Mouse (Mus musculus): ENCODE measurements at regions not wholly inside any gene's neighbourhood (a gene's known extent, or its start where the extent isn't known, plus 50 kb on each side); places are given as distances from the start of the nearest gene placed in this dataset.

DNA sequence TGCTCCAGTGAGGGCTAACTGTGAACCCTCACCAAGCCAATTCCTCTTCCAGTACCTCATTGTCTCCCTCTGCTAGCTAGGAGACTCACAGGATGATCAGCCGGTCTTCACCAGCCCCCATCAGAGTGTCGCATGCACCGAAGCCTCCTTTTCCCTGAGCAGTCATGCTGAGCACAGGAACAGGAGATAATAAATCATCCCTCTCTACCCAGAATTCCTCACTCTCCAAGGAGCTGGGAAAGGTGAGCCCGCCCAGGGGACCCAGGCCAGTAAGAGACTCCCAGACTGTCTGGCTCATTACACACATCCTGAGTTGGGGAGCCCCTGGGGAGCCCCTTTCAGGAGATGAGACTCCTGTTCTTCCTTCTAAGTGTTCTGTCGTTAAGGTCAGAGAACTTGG, 171.7 kb downstream of the Cartpt start:
- Histone ChIP-seq H3K4me1 (ENCODE audit: control insufficient read depth) (no peaks in the 10 kb centered on the region), H3K27me3 (ENCODE audit: control insufficient read depth) (no peaks in the 10 kb centered on the region), H3K4me3 (replicated peaks) (no peak overlapping the region), H3K36me3 (ENCODE audit: control insufficient read depth) (no peaks in the 10 kb centered on the region), H3K9me3 (ENCODE audit: control insufficient read depth, low read length) (no peaks in the 10 kb centered on the region)
- TF ChIP-seq TAL1 (IDR thresholded peaks at IDR 0.05; ENCODE audit: low read length) (no peak), GATA1 (IDR thresholded peaks at IDR 0.05; ENCODE audit: low read length) (no peak)

GRCm38 (mm10) chr13:99724245-99724644, 176.6 kb downstream of the Cartpt start:
- H3K4me1 ChIP-seq (ENCODE audit: control insufficient read depth): no peaks in the 10 kb centered on the region
- no peak for TF ChIP-seq TAL1 (IDR thresholded peaks at IDR 0.05; ENCODE audit: low read length)
- TF ChIP-seq GATA1 (IDR thresholded peaks at IDR 0.05; ENCODE audit: low read length): no peak
- H3K9me3 ChIP-seq (ENCODE audit: control insufficient read depth, low read length): no peaks in the 10 kb centered on the region

DNA sequence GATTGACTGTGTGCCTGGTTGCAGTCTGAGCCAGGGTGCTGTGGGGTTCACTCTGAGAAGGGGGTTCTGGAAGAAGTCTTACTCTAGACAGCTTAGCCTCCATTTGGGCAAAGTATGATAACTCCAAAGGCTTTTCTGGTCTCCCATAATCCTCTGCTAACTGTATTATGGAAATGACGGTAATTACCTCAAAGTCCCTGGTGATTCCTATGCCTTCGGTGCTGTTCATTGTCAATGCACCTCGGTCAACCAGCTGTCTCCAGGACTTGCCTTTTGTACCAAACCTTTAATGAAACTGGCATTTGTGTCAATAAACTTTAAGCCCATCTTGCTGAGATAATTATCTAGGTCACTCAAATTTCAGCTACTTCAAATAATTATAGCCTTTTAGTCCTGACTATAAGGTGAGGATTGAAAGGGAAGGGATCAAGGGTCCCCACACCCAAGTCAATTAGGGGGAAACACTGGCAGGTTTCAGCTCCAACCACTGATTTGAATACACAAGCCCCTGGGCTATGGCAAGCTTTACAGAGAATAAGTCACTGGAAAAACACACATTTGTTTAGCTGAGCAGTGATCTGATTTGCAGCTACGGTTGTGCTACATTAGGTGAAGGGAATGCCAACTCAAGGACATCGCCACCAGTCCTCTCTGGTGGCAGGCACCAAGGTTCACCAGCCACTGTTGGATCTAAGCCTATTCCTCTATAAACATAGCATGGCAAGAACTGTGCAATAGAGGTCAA, 177.5 kb downstream of the Cartpt start:
- TF ChIP-seq TAL1 (IDR thresholded peaks at IDR 0.05; ENCODE audit: low read length) (no peak), GATA1 (IDR thresholded peaks at IDR 0.05; ENCODE audit: low read length) (no peak)

More at GRCm38 (mm10) chr13:99724245-99724644, 176.6 kb downstream of the Cartpt start:
- Histone ChIP-seq H3K4me3 (replicated peaks) (no peak overlapping the region), H3K36me3 (ENCODE audit: control insufficient read depth) (no peaks in the 10 kb centered on the region), H3K27me3 (ENCODE audit: control insufficient read depth) (no peaks in the 10 kb centered on the region)

GRCm38 (mm10) chr13:99720566-99720965, 180.3 kb downstream of the Cartpt start:
- Histone ChIP-seq H3K4me3 (replicated peaks) (no peak overlapping the region), H3K36me3 (ENCODE audit: control insufficient read depth) (no peaks in the 10 kb centered on the region), H3K9me3 (ENCODE audit: control insufficient read depth, low read length) (no peaks in the 10 kb centered on the region), H3K4me1 (ENCODE audit: control insufficient read depth) (no peaks in the 10 kb centered on the region), H3K27me3 (ENCODE audit: control insufficient read depth) (no peaks in the 10 kb centered on the region)
- TF ChIP-seq GATA1 (IDR thresholded peaks at IDR 0.05; ENCODE audit: low read length) (no peak), TAL1 (IDR thresholded peaks at IDR 0.05; ENCODE audit: low read length) (no peak)

More for the DNA sequence above, 177.5 kb downstream of the Cartpt start:
- no peaks in the 10 kb centered on the region for H3K36me3 ChIP-seq (ENCODE audit: control insufficient read depth)
- H3K27me3 ChIP-seq (ENCODE audit: control insufficient read depth): no peaks in the 10 kb centered on the region
- no peaks in the 10 kb centered on the region for H3K4me1 ChIP-seq (ENCODE audit: control insufficient read depth)
- H3K9me3 ChIP-seq (ENCODE audit: control insufficient read depth, low read length): no peaks in the 10 kb centered on the region
- no peak overlapping the region for H3K4me3 ChIP-seq (replicated peaks)

DNA sequence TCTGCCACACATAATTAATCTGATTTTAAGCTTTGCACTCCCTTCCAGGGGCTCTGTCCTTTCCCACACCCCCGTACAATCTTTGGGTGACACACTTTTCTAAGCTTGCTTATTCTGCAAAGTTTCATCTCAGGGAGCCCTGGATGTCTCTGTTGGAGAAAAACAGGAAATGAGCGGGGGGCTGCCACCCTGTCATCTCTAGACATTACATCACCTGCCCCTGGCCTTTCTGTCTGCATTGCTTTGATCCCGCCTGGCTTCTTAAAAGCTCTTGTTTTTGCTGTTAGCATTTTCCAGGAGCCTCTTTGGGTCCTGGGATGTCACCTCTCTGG, 180.2 kb upstream of the Map1b start:
- no peak for TF ChIP-seq TAL1 (IDR thresholded peaks at IDR 0.05; ENCODE audit: low read length)
- no peak for TF ChIP-seq GATA1 (IDR thresholded peaks at IDR 0.05; ENCODE audit: low read length)
- Histone ChIP-seq H3K4me1 (ENCODE audit: control insufficient read depth) (no peaks in the 10 kb centered on the region), H3K27me3 (ENCODE audit: control insufficient read depth) (no peaks in the 10 kb centered on the region), H3K4me3 (replicated peaks) (no peak overlapping the region), H3K9me3 (ENCODE audit: control insufficient read depth, low read length) (peaks cover 4% of the 10 kb centered on the region; the same call in 1 of the 2 replicates), H3K36me3 (ENCODE audit: control insufficient read depth) (no peaks in the 10 kb centered on the region)

GRCm38 (mm10) chr13:99695874-99696558, 179.7 kb upstream of the Map1b start:
- no peak for TF ChIP-seq GATA1 (IDR thresholded peaks at IDR 0.05; ENCODE audit: low read length)
- H3K4me3 ChIP-seq (replicated peaks): no peak overlapping the region
- no peaks in the 10 kb centered on the region for H3K27me3 ChIP-seq (ENCODE audit: control insufficient read depth)
- no peaks in the 10 kb centered on the region for H3K36me3 ChIP-seq (ENCODE audit: control insufficient read depth)
- H3K9me3 ChIP-seq (ENCODE audit: control insufficient read depth, low read length): peaks cover 7% of the 10 kb centered on the region; the same call in 1 of the 2 replicates
- H3K4me1 ChIP-seq (ENCODE audit: control insufficient read depth): no peaks in the 10 kb centered on the region

DNA sequence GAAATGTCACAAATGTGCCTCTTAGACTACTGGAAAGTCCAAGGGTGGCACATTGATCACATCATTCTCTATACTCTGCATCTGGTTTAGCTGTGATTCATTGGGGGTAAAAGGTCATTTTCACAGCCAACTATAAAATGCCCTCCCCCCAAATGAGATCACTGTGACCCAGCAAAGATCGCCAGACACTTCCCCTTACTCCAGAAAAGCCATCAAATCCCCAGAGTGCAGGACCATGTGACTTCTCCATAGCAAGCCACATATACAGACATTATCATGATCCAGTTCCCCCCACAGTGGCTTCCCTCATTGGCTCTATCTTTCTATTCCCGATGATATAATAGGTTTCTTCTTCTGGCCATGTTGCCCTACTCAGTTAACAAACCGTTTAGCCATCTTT, 163.6 kb upstream of the Map1b start:
- H3K9me3 ChIP-seq (ENCODE audit: control insufficient read depth, low read length): no peaks in the 10 kb centered on the region
- H3K4me1 ChIP-seq (ENCODE audit: control insufficient read depth): no peaks in the 10 kb centered on the region
- TF ChIP-seq TAL1 (IDR thresholded peaks at IDR 0.05; ENCODE audit: low read length) (no peak), GATA1 (IDR thresholded peaks at IDR 0.05; ENCODE audit: low read length) (no peak)
- no peaks in the 10 kb centered on the region for H3K36me3 ChIP-seq (ENCODE audit: control insufficient read depth)
- H3K27me3 ChIP-seq (ENCODE audit: control insufficient read depth): no peaks in the 10 kb centered on the region
- no peak overlapping the region for H3K4me3 ChIP-seq (replicated peaks)

DNA sequence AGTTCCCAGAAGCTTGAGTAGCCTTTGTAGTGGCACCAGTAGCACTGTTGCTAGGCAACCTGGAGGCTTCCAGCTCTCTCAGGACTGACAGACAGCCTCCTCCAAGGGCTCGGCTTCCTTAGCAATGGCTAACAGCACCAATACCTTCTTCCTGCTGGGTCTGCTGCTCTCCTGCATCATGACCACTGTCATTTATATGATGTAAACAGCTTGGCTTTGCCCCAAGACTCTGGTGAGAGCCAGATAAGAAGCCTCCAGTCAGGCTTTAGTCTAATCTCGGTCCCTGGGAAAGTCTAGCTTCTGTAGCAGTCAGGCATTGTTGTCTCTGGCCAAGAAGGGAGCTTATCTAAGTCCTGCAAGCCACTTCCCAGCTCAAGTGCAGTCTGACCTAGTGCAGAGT, 163.1 kb upstream of the Map1b start:
- TF ChIP-seq GATA1 (IDR thresholded peaks at IDR 0.05; ENCODE audit: low read length) (no peak), TAL1 (IDR thresholded peaks at IDR 0.05; ENCODE audit: low read length) (no peak)
- H3K4me3 ChIP-seq (replicated peaks): no peak overlapping the region
- no peaks in the 10 kb centered on the region for H3K36me3 ChIP-seq (ENCODE audit: control insufficient read depth)
- H3K4me1 ChIP-seq (ENCODE audit: control insufficient read depth): no peaks in the 10 kb centered on the region
- H3K9me3 ChIP-seq (ENCODE audit: control insufficient read depth, low read length): no peaks in the 10 kb centered on the region
- H3K27me3 ChIP-seq (ENCODE audit: control insufficient read depth): no peaks in the 10 kb centered on the region

DNA sequence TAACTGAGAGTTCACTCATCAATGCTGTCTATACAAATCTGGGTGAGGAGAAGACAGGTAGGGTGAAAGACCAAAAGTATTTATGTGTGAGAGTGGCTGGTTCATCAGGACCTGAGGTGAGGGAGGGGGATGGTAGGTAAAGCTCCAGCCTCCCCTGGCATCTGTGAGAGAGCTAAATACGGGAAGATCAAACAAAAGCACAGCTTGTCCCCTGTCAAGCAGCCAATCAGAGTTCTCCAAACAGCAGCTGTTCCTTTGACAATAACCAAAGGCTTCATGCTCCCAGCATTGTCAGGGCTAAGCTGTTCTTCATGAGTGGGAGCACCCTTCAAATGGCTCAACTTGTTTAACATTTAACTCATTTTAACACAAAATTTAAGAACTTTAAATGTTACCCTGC, 160.1 kb upstream of the Map1b start:
- Histone ChIP-seq H3K9me3 (ENCODE audit: control insufficient read depth, low read length) (no peaks in the 10 kb centered on the region), H3K27me3 (ENCODE audit: control insufficient read depth) (no peaks in the 10 kb centered on the region), H3K36me3 (ENCODE audit: control insufficient read depth) (no peaks in the 10 kb centered on the region), H3K4me1 (ENCODE audit: control insufficient read depth) (peaks cover 3% of the 10 kb centered on the region), H3K4me3 (replicated peaks) (no peak overlapping the region)
- TF ChIP-seq TAL1 (IDR thresholded peaks at IDR 0.05; ENCODE audit: low read length) (no peak), GATA1 (IDR thresholded peaks at IDR 0.05; ENCODE audit: low read length) (no peak)
